8 mouse cellular contexts compared by ENCODE assay signal in the genomic region with DNA sequence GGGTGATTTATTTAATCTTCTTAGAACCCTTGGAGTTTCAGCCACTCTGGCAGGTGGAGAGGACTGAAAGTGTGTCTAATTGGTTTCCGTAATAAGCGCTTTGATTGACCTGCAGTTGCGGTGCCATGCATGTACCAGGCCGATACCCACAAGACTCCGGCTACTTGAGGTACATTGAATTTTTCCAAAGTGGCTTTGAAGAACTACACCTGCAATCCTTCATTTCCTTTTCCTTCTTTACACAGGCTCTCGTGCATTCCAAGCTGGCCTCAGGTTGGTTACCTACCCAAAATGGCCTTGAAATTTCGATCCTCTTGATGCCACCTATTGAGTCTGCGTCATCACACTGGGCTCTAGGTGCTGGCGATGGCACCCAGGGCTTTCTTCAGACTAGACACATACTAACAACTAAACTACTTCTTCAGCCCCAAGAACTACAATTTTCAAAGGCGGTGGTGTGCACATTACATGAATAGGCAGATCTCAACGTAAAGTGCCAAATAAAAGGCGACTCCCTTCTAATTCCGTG. TPM values are rescaled to one million over a fixed set of nuclear protein-coding genes. Genes with fewer than 3 reads are reported as not detected.
DNase-seq lines count a peak whose midpoint lies in the region; ATAC-seq and TF ChIP-seq lines count a peak whose summit lies in the region.

No protein-coding gene starts in this region.

- H3K27ac ChIP-seq in heart, embryonic 16.5 days (ENCODE audit: low read length) = peak overlapping the region; percentile 99
- H3K27ac ChIP-seq in lung, embryonic 14.5 days (ENCODE audit: low read depth) = peak overlapping the region; percentile 99
- peak overlapping the region; percentile 99 for H3K27ac ChIP-seq in stomach, embryonic 16.5 days (ENCODE audit: low read length)

- no peaks in the 10 kb centered on the region for H3K27me3 ChIP-seq in E14TG2a.4 (ENCODE audit: insufficient read depth, low read length)
- no peaks in the 10 kb centered on the region for H3K27me3 ChIP-seq in heart, embryonic 16.5 days (ENCODE audit: control insufficient read depth, insufficient read depth, low read length)
- no peaks in the 10 kb centered on the region for H3K27me3 ChIP-seq in lung, embryonic 14.5 days (ENCODE audit: insufficient read depth, low read length)
- H3K27me3 ChIP-seq in stomach, embryonic 16.5 days (ENCODE audit: control insufficient read depth, insufficient read depth, low read length) = no peaks in the 10 kb centered on the region

- H3K4me2 ChIP-seq in heart, embryonic 16.5 days (ENCODE audit: low read depth, low read length) = peak overlapping the region; percentile 79
- peak overlapping the region; percentile 88 for H3K4me2 ChIP-seq in lung, embryonic 14.5 days
- peak overlapping the region; percentile 65 for H3K4me2 ChIP-seq in stomach, embryonic 16.5 days (ENCODE audit: low read depth, low read length)

- no peak for TF ChIP-seq CTCF in E14TG2a.4 (conservative IDR thresholded peaks at IDR 0.05; ENCODE audit: low read length)
- no peak for TF ChIP-seq CTCF in lung, embryonic 14.5 days (IDR thresholded peaks at IDR 0.05; ENCODE audit: low read depth)

- peaks cover 40% of the 10 kb centered on the region for H3K4me1 ChIP-seq in E14TG2a.4 (replicated peaks; ENCODE audit: low read depth, low read length)
- H3K4me1 ChIP-seq in heart, embryonic 16.5 days (ENCODE audit: control insufficient read depth, insufficient read depth, low read length) = peaks cover 28% of the 10 kb centered on the region
- peaks cover 11% of the 10 kb centered on the region; the same call in 1 of the 2 replicates for H3K4me1 ChIP-seq in lung, embryonic 14.5 days (ENCODE audit: insufficient read depth)
- H3K4me1 ChIP-seq in stomach, embryonic 16.5 days (ENCODE audit: control insufficient read depth, insufficient read depth, low read length) = peaks cover 29% of the 10 kb centered on the region

- 49% methylated on average over 13 of the region's 13 CpGs for WGBS in heart, embryonic 16.5 days
- WGBS in lung, embryonic 14.5 days = 33% methylated on average over 13 of the region's 13 CpGs
- WGBS in stomach, embryonic 16.5 days = 42% methylated on average over 13 of the region's 13 CpGs

- H3K36me3 ChIP-seq in E14TG2a.4 (ENCODE audit: insufficient read depth, low read length) = peaks cover 12% of the 10 kb centered on the region; the same call in 1 of the 2 replicates
- no peaks in the 10 kb centered on the region for H3K36me3 ChIP-seq in heart, embryonic 16.5 days (ENCODE audit: control insufficient read depth, insufficient read depth)
- 0 out of 2 replicates have a peak, but pooled peaks cover 2% of the 10 kb centered on the region for H3K36me3 ChIP-seq in lung, embryonic 14.5 days (ENCODE audit: insufficient read depth)
- H3K36me3 ChIP-seq in stomach, embryonic 16.5 days (ENCODE audit: control insufficient read depth, insufficient read depth, low read length) = no peaks in the 10 kb centered on the region

- H3K9ac ChIP-seq in heart, embryonic 16.5 days (ENCODE audit: low read length) = peak overlapping the region; percentile 96
- H3K9ac ChIP-seq in lung, embryonic 14.5 days = peak overlapping the region; percentile 95
- peak overlapping the region; percentile 98 for H3K9ac ChIP-seq in stomach, embryonic 16.5 days (ENCODE audit: low read length)

- H3K4me3 ChIP-seq in E14TG2a.4 (replicated peaks; ENCODE audit: low read length) = peak overlapping the region; percentile 96
- H3K4me3 ChIP-seq in heart, embryonic 16.5 days (ENCODE audit: low read length) = peak overlapping the region; percentile 94
- peak overlapping the region; percentile 97 for H3K4me3 ChIP-seq in lung, embryonic 14.5 days (ENCODE audit: low read depth, low read length)
- H3K4me3 ChIP-seq in stomach, embryonic 16.5 days (replicated peaks; ENCODE audit: low read length) = peak overlapping the region; percentile 92

- ATAC-seq in heart, embryonic 16.5 days (replicated peaks; ENCODE audit: extremely low read depth, insufficient read depth, low FRiP score) = no peak
- no peak for ATAC-seq in lung, embryonic 14.5 days (ENCODE audit: insufficient read depth)
- ATAC-seq in stomach, embryonic 16.5 days (ENCODE audit: insufficient read depth, low FRiP score) = no peak

- peak; percentile 91 for DNase-seq in heart, adult 11 months
- no peak for DNase-seq in heart, adult 8-10 months (ENCODE audit: low spot score)
- DNase-seq in lung, embryonic 14.5 days = peak; percentile 11
- DNase-seq in adrenal gland, postnatal 25 days = no peak
- no peak for DNase-seq in spleen, adult 18-20 months

- no peaks in the 10 kb centered on the region for H3K9me3 ChIP-seq in E14TG2a.4 (ENCODE audit: low read length)
- no peaks in the 10 kb centered on the region for H3K9me3 ChIP-seq in heart, embryonic 16.5 days (replicated peaks; ENCODE audit: control insufficient read depth, low read length)
- no peaks in the 10 kb centered on the region for H3K9me3 ChIP-seq in lung, embryonic 14.5 days (ENCODE audit: low read depth, low read length)
- no peaks in the 10 kb centered on the region for H3K9me3 ChIP-seq in stomach, embryonic 16.5 days (replicated peaks; ENCODE audit: control insufficient read depth, low read length)

RNA-seq across cellular contexts. Expression of gene Hp1bp3, which starts 0.4 kb away (rescaled TPM):
- 10 to 100 TPM; 81.4 to 89.4 (median 84.4) TPM for total RNA-seq in heart, adult 8-10 months (2022)
- polyA plus RNA-seq in heart, embryonic 16.5 days (2015; fragmentation: Nextera tagmentation; extraction: Ambion mirVana) = 98.6 and 105 TPM in 2 replicates
- polyA plus RNA-seq in lung, embryonic 14.5 days (2014; fragmentation: Nextera tagmentation; extraction: Ambion mirVana) = 172 and 179 TPM in 2 replicates
- 131 and 141 TPM in 2 replicates for polyA plus RNA-seq in stomach, embryonic 16.5 days (2015; fragmentation: Nextera tagmentation; extraction: Ambion mirVana)
- 214 and 265 TPM in 2 replicates for total RNA-seq in adrenal gland, postnatal 25 days (2021)

RNA-seq across cellular contexts. Expression of gene Sh2d5, which starts 34.5 kb away (rescaled TPM):
- under 1 TPM in 1 of 4 experiments, not detected in 3; 0.50 TPM for total RNA-seq in heart, adult 8-10 months (2022)
- 0.15 and 0.26 TPM in 2 replicates for polyA plus RNA-seq in heart, embryonic 16.5 days (2015; fragmentation: Nextera tagmentation; extraction: Ambion mirVana)
- polyA plus RNA-seq in lung, embryonic 14.5 days (2014; fragmentation: Nextera tagmentation; extraction: Ambion mirVana) = 0.36 and 0.41 TPM in 2 replicates
- polyA plus RNA-seq in stomach, embryonic 16.5 days (2015; fragmentation: Nextera tagmentation; extraction: Ambion mirVana) = 0.46 and 0.82 TPM in 2 replicates
- 2.1 and 2.3 TPM in 2 replicates for total RNA-seq in adrenal gland, postnatal 25 days (2021)

RNA-seq across cellular contexts. Expression of gene Kif17, which starts 34.5 kb away (rescaled TPM):
- total RNA-seq in heart, adult 8-10 months (2022) = under 1 TPM in 3 of 4 experiments, not detected in 1; 0.11 to 0.22 (median 0.14) TPM
- 0.68 and 0.99 TPM in 2 replicates for polyA plus RNA-seq in heart, embryonic 16.5 days (2015; fragmentation: Nextera tagmentation; extraction: Ambion mirVana)
- polyA plus RNA-seq in lung, embryonic 14.5 days (2014; fragmentation: Nextera tagmentation; extraction: Ambion mirVana) = 2.2 and 2.5 TPM in 2 replicates
- polyA plus RNA-seq in stomach, embryonic 16.5 days (2015; fragmentation: Nextera tagmentation; extraction: Ambion mirVana) = 1.5 and 1.9 TPM in 2 replicates
- total RNA-seq in adrenal gland, postnatal 25 days (2021) = 2.4 and 4.3 TPM in 2 replicates

Comparison
In these comparisons a context has a peak if more than half of its experiments do, and no peak if none do; other contexts are left out.
1. DNase-seq: peak in heart, adult 11 months (single experiment) and lung, embryonic 14.5 days (single experiment); none in heart, adult 8-10 months (single experiment), adrenal gland, postnatal 25 days (single experiment) and spleen, adult 18-20 months (0 of 2).
2. Peak in every context shown above with its lines, with median percentiles within 50 percentile points of each other: H3K4me3 ChIP-seq, H3K27ac ChIP-seq, H3K4me2 ChIP-seq and H3K9ac ChIP-seq.